Mouse (Mus musculus): ENCODE measurements around the gene Bmper.
A peak's percentile ranks its signal among the peaks of the same experiment; 100 is the strongest.

Bmper gene

GRCm38 (mm10) chr9:23235368-23236002, 12.6 kb downstream of the Bmper start:
- DNase-seq (ENCODE audit: low spot score in 2 of 2): no peak

- DNase-seq (ENCODE audit: low spot score in 2 of 2): no peak
These were observed 13.9 kb downstream of the Bmper start for GRCm38 (mm10) chr9:23236635-23237279.

- no peak for DNase-seq (ENCODE audit: low spot score in 2 of 2)
These were observed 16.1 kb downstream of the Bmper start for GRCm38 (mm10) chr9:23239011-23239410.

GRCm38 (mm10) chr9:23242911-23243310, 20.0 kb downstream of the Bmper start:
- DNase-seq (ENCODE audit: low spot score in 2 of 2): no peak

- DNase-seq (ENCODE audit: low spot score in 2 of 2): no peak
These were observed 21.0 kb downstream of the Bmper start for GRCm38 (mm10) chr9:23243869-23244268.

GRCm38 (mm10) chr9:23246389-23246788, 23.5 kb downstream of the Bmper start:
- no peak for DNase-seq (ENCODE audit: low spot score in 2 of 2)

GRCm38 (mm10) chr9:23250026-23250425, 27.1 kb downstream of the Bmper start:
- peak; percentile 62 to 85 for DNase-seq (ENCODE audit: low spot score in 2 of 2)

- no peak for DNase-seq (ENCODE audit: low spot score in 2 of 2)
These were observed 28.1 kb downstream of the Bmper start for GRCm38 (mm10) chr9:23251001-23251400.

GRCm38 (mm10) chr9:23253624-23254023, 30.7 kb downstream of the Bmper start:
- DNase-seq (ENCODE audit: low spot score in 2 of 2): no peak

GRCm38 (mm10) chr9:23254237-23255214, 31.6 kb downstream of the Bmper start:
- peak in 1 of 2 experiments; percentile 56 for DNase-seq (ENCODE audit: low spot score in 2 of 2)

- DNase-seq (ENCODE audit: low spot score in 2 of 2): peak in 1 of 2 experiments; percentile 30
These were observed 33.0 kb downstream of the Bmper start for GRCm38 (mm10) chr9:23255841-23256240.

GRCm38 (mm10) chr9:23256576-23256975, 33.7 kb downstream of the Bmper start:
- no peak for DNase-seq (ENCODE audit: low spot score in 2 of 2)

- peak in 1 of 2 experiments; percentile 28 for DNase-seq (ENCODE audit: low spot score in 2 of 2)
These were observed 39.0 kb downstream of the Bmper start for GRCm38 (mm10) chr9:23261834-23262233.

GRCm38 (mm10) chr9:23262851-23263250, 40.0 kb downstream of the Bmper start:
- no peak for DNase-seq (ENCODE audit: low spot score in 2 of 2)

GRCm38 (mm10) chr9:23264471-23264870, 41.6 kb downstream of the Bmper start:
- DNase-seq (ENCODE audit: low spot score in 2 of 2): no peak

GRCm38 (mm10) chr9:23268609-23269008, 45.7 kb downstream of the Bmper start:
- peak in 1 of 2 experiments; percentile 32 for DNase-seq (ENCODE audit: low spot score in 2 of 2)

- no peak for DNase-seq (ENCODE audit: low spot score in 2 of 2)
These were observed 46.2 kb downstream of the Bmper start for GRCm38 (mm10) chr9:23269087-23269486.

- DNase-seq (ENCODE audit: low spot score in 2 of 2): peak in 1 of 2 experiments; percentile 13
These were observed 53.4 kb downstream of the Bmper start for GRCm38 (mm10) chr9:23276244-23276643.

- no peak for DNase-seq (ENCODE audit: low spot score in 2 of 2)
These were observed 62.1 kb downstream of the Bmper start for GRCm38 (mm10) chr9:23284940-23285460.

GRCm38 (mm10) chr9:23293574-23293973, 70.7 kb downstream of the Bmper start:
- peak in 1 of 2 experiments; percentile 23 for DNase-seq (ENCODE audit: low spot score in 2 of 2)

GRCm38 (mm10) chr9:23295569-23295968, 72.7 kb downstream of the Bmper start:
- DNase-seq (ENCODE audit: low spot score in 2 of 2): peak in 1 of 2 experiments; percentile 26
